Mouse (Mus musculus) lung, embryonic 16.5 days (tissue): Measurements from ENCODE around the gene Epdr1. TPM values are rescaled to one million over a fixed set of nuclear protein-coding genes. Genes with fewer than 3 reads are reported as not detected.

Source experiments
- ATAC-seq: fragments of 200-750 bp; cut with Nextera tagmentation; 2 replicates; pipeline ENCODE4 v1.8.0; 2017; ENCODE audit warnings: low read depth, mild to moderate bottlenecking, moderate library complexity
- H3K27ac ChIP-seq: fragments of 300-500 bp; sonication (generic); 2 replicates; pipeline ENCODE4 v1.5.1; 2014; ENCODE audit warnings: mild to moderate bottlenecking, control low read depth, low read length
- H3K27me3 ChIP-seq: fragments of 300-500 bp; sonication (generic); 2 replicates; pipeline ENCODE4 v1.6.1; 2014; ENCODE audit warnings: low read depth, low read length, mixed read lengths; ENCODE audit not compliant: control insufficient read depth, insufficient read depth
- H3K36me3 ChIP-seq: fragments of 300-500 bp; sonication (generic); 2 replicates; pipeline ENCODE4 v1.6.1; 2014; ENCODE audit warnings: low read length; ENCODE audit not compliant: control insufficient read depth, insufficient read depth
- H3K4me1 ChIP-seq: fragments of 300-500 bp; sonication (generic); replicated peaks from 2 replicates; pipeline ENCODE4 v1.6.1; 2014; ENCODE audit warnings: low read length, mixed read lengths; ENCODE audit not compliant: control insufficient read depth, insufficient read depth
- H3K4me2 ChIP-seq: fragments of 300-500 bp; sonication (generic); 2 replicates; pipeline ENCODE4 v1.6.1; 2014; ENCODE audit warnings: low read depth, low read length, control low read depth
- H3K4me3 ChIP-seq: fragments of 300-500 bp; sonication (generic); 2 replicates; pipeline ENCODE4 v1.5.1; 2014; ENCODE audit warnings: mild to moderate bottlenecking, low read length, control low read depth
- H3K9ac ChIP-seq: fragments of 300-500 bp; sonication (generic); 2 replicates; pipeline ENCODE4 v1.6.1; 2014; ENCODE audit warnings: low read length, control low read depth
- H3K9me3 ChIP-seq: fragments of 300-500 bp; sonication (generic); 2 replicates; pipeline ENCODE4 v1.6.1; 2016; ENCODE audit warnings: low read length; ENCODE audit not compliant: control insufficient read depth
- WGBS: fragments of 180-500 bp; shearing (Covaris S2); extraction: QIAGEN DNeasy Blood & Tissue Kit; methylation state at CpG from one replicate; pipeline ENCODE4 v1.1.7; 2014; 5-methylcytosine and 5-hydroxymethylcytosine counted together
- polyA plus RNA-seq: library from polyadenylated mRNA; unstranded; fragments of >200 nt; fragmentation: Nextera tagmentation; extraction: Ambion mirVana; gene quantifications from 2 replicates; pipeline ENCODE4 v1.2.1, GENCODE M21; 2015

Gene Epdr1
- polyA plus RNA-seq, 1 experiment from 2014 or later: 22.5 TPM

GRCm38 (mm10) chr13:19613426-19613825 is 6.3 kb downstream of the Epdr1 start:
- H3K4me2 ChIP-seq: no peak overlapping the region
- 85% methylated on average over 1 of the region's 1 CpGs for WGBS
- H3K9ac ChIP-seq: no peak overlapping the region
- no peak for ATAC-seq
- no peaks in the 10 kb centered on the region for H3K4me1 ChIP-seq
- no peak overlapping the region for H3K27ac ChIP-seq
- H3K36me3 ChIP-seq: no peaks in the 10 kb centered on the region
- no peaks in the 10 kb centered on the region for H3K9me3 ChIP-seq
- no peak overlapping the region for H3K4me3 ChIP-seq
- H3K27me3 ChIP-seq: no peaks in the 10 kb centered on the region

DNA sequence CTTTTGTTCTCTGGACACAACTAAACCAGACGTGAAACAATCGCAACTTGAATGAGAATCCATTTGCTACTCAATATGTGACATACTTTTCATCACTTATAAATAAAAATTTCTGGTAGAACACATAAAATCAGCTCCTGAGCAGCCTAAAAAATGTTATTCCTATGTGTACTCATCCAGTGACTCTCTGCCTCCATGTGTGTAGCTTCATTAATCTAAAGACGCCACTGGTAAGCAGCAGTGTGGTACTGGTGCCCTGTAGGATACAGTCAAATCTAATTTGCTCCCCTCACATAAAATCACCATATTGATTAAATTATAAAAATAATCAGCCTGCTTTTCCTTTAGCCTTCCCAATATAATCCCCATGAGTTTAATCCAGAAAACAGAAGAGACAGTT is 6.8 kb downstream of the Epdr1 start:
- Histone ChIP-seq H3K9me3 (no peaks in the 10 kb centered on the region), H3K4me3 (no peak overlapping the region), H3K27me3 (no peaks in the 10 kb centered on the region), H3K36me3 (no peaks in the 10 kb centered on the region), H3K27ac (no peak overlapping the region), H3K4me2 (no peak overlapping the region), H3K9ac (no peak overlapping the region), H3K4me1 (no peaks in the 10 kb centered on the region)
- no peak for ATAC-seq
- WGBS: 80% methylated on average over 3 of the region's 3 CpGs

DNA sequence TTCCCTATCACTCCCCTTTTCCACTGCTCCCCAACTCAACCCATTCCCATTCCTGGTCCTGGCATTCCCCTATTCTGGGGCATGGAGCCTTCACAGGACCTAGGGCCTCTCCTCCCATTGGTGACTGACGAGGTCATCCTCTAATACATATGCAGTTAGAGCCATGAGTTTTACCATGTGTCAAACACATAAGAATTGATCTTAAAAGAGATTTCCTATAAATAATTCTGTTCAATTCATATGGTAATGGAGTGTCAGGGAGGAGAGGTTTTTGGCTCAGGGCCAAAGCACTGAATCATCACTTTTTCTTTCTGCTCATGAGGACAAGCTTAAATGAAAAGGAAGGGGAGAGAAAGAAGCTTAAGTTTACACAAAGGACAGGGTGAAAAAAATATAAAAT is 7.4 kb downstream of the Epdr1 start:
- no peak overlapping the region for H3K27ac ChIP-seq
- no peaks in the 10 kb centered on the region for H3K36me3 ChIP-seq
- WGBS: 94% methylated on average over 1 of the region's 1 CpGs
- H3K9ac ChIP-seq: no peak overlapping the region
- H3K4me3 ChIP-seq: no peak overlapping the region
- no peak overlapping the region for H3K4me2 ChIP-seq
- H3K4me1 ChIP-seq: no peaks in the 10 kb centered on the region
- ATAC-seq: no peak
- no peaks in the 10 kb centered on the region for H3K27me3 ChIP-seq
- no peaks in the 10 kb centered on the region for H3K9me3 ChIP-seq

DNA sequence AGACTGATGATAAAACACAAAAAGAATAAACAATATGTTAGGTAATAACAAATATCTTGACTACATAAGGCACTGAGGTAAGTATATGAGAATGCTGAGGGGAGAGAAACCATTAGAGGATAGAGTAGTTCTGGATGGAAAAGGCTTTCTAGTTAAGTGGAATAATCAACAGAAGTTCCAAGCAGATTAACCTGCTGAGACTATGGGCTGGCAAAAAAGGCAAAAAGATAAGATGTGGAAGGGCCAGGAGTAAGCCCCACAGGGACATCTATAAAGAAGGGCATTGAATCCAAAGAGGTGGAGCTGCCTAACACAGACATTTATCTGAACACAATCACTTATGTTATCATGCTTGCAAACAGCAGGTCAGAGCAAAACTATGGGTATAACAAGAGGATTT is 11.6 kb downstream of the Epdr1 start:
- H3K4me1 ChIP-seq: no peaks in the 10 kb centered on the region
- H3K9me3 ChIP-seq: no peaks in the 10 kb centered on the region
- no peak overlapping the region for H3K4me3 ChIP-seq
- H3K27ac ChIP-seq: no peak overlapping the region
- H3K27me3 ChIP-seq: no peaks in the 10 kb centered on the region
- no peaks in the 10 kb centered on the region for H3K36me3 ChIP-seq
- no peak for ATAC-seq
- no peak overlapping the region for H3K9ac ChIP-seq
- no peak overlapping the region for H3K4me2 ChIP-seq

DNA sequence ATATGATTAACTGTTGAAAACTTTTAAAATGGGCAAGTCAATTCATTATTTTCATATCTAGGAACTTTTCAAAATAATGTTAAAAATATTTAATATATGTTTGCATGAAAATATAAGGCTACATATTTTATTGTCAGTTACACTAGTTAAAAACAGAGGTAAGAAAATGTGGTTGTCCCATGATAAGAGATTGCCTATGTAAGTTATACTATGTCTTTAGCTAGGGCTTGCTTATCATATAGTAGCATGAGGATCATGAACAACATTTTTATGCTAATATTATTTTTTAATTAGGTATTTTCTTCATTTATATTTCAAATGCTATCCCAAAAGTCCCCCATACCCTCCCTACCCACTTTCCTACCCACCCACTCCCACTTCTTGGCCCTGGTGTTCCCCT is 14.8 kb downstream of the Epdr1 start:
- H3K27ac ChIP-seq: no peak overlapping the region
- ATAC-seq: no peak
- H3K9ac ChIP-seq: no peak overlapping the region
- H3K9me3 ChIP-seq: no peaks in the 10 kb centered on the region
- no peak overlapping the region for H3K4me2 ChIP-seq
- no peaks in the 10 kb centered on the region for H3K36me3 ChIP-seq
- no peak overlapping the region for H3K4me3 ChIP-seq
- no peaks in the 10 kb centered on the region for H3K4me1 ChIP-seq
- no peaks in the 10 kb centered on the region for H3K27me3 ChIP-seq

GRCm38 (mm10) chr13:19603719-19604118 is 16.0 kb downstream of the Epdr1 start:
- no peaks in the 10 kb centered on the region for H3K4me1 ChIP-seq
- no peaks in the 10 kb centered on the region for H3K9me3 ChIP-seq
- no peaks in the 10 kb centered on the region for H3K36me3 ChIP-seq
- no peak overlapping the region for H3K9ac ChIP-seq
- ATAC-seq: peak; percentile 23; the same call in 1 of the 2 replicates
- no peaks in the 10 kb centered on the region for H3K27me3 ChIP-seq
- no peak overlapping the region for H3K4me3 ChIP-seq
- no peak overlapping the region for H3K27ac ChIP-seq
- WGBS: 63% methylated on average over 1 of the region's 1 CpGs
- no peak overlapping the region for H3K4me2 ChIP-seq

- H3K4me1 ChIP-seq: no peaks in the 10 kb centered on the region
- H3K4me2 ChIP-seq: no peak overlapping the region
- no peak for ATAC-seq
- no peak overlapping the region for H3K27ac ChIP-seq
- 94% methylated on average over 1 of the region's 1 CpGs for WGBS
- no peaks in the 10 kb centered on the region for H3K36me3 ChIP-seq
- H3K9ac ChIP-seq: no peak overlapping the region
- no peak overlapping the region for H3K4me3 ChIP-seq
- no peaks in the 10 kb centered on the region for H3K27me3 ChIP-seq
- H3K9me3 ChIP-seq: no peaks in the 10 kb centered on the region
Measured at GRCm38 (mm10) chr13:19602531-19602930, 17.2 kb downstream of the Epdr1 start.

DNA sequence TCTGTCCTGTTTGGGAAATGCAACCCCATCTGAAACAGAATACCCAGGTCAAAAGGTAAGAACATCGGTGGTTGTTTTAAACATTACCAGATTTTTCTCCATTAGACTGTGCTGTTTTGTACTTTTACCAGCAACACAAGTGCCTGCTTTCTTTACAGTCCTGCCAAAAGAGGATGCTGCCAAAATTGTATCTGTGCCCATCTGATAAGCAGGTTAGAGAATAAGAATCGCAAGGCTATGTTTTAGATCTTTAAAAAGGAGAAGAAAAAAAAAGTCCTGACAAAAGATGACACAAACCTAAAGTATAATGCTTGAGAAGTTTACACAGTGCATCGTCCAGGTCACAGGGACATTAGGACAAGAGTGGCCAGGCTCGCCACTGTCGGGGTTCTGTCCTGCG is 20.5 kb downstream of the Epdr1 start:
- H3K27me3 ChIP-seq: no peaks in the 10 kb centered on the region
- 64% methylated on average over 6 of the region's 6 CpGs for WGBS
- H3K4me2 ChIP-seq: no peak overlapping the region
- H3K9me3 ChIP-seq: no peaks in the 10 kb centered on the region
- no peak overlapping the region for H3K27ac ChIP-seq
- H3K9ac ChIP-seq: no peak overlapping the region
- H3K4me1 ChIP-seq: no peaks in the 10 kb centered on the region
- no peaks in the 10 kb centered on the region for H3K36me3 ChIP-seq
- H3K4me3 ChIP-seq: no peak overlapping the region
- ATAC-seq: no peak

- Histone ChIP-seq H3K9ac (no peak overlapping the region), H3K4me1 (no peaks in the 10 kb centered on the region), H3K36me3 (no peaks in the 10 kb centered on the region), H3K4me2 (no peak overlapping the region), H3K27me3 (no peaks in the 10 kb centered on the region), H3K9me3 (no peaks in the 10 kb centered on the region), H3K27ac (no peak overlapping the region), H3K4me3 (no peak overlapping the region)
- no peak for ATAC-seq
- WGBS: 72% methylated on average over 1 of the region's 1 CpGs
Measured at GRCm38 (mm10) chr13:19595141-19595540, 24.6 kb downstream of the Epdr1 start.

GRCm38 (mm10) chr13:19590996-19591759 is 28.5 kb downstream of the Epdr1 start:
- 87% methylated on average over 3 of the region's 3 CpGs for WGBS
- Histone ChIP-seq H3K4me3 (no peak overlapping the region), H3K4me2 (no peak overlapping the region), H3K4me1 (no peaks in the 10 kb centered on the region), H3K27me3 (no peaks in the 10 kb centered on the region), H3K27ac (no peak overlapping the region), H3K9ac (no peak overlapping the region), H3K9me3 (no peaks in the 10 kb centered on the region), H3K36me3 (no peaks in the 10 kb centered on the region)
- ATAC-seq: no peak
